Mouse (Mus musculus) MEL (cell line): ENCODE results near the gene Rbm14.

Source experiments
- CTCF ChIP-seq, 3 experiments: IDR thresholded peaks in 2 of 3; conservative IDR thresholded peaks in 1 of 3; 2 replicates each; pipeline ENCODE4 v1.5.1; 2011 to 2012; ENCODE audit warnings: low read length in 3 of 3, low read depth in 2 of 3, mild to moderate bottlenecking in 2 of 3, improper control_type of control experiment in 1 of 3, inconsistent platforms in 1 of 3, mixed read lengths in 1 of 3, moderate library complexity in 1 of 3; ENCODE audit not compliant: control insufficient read depth in 1 of 3, insufficient read depth in 1 of 3, poor library complexity in 1 of 3, severe bottlenecking in 1 of 3
- EP300 ChIP-seq, 2 experiments: IDR thresholded peaks; 2 replicates each; pipeline ENCODE4 v1.6.1; 2011; ENCODE audit warnings: improper control_type of control experiment in 2 of 2, low read length in 2 of 2, low read depth in 1 of 2, mild to moderate bottlenecking in 1 of 2
- TCF12 ChIP-seq: IDR thresholded peaks from 2 replicates; pipeline ENCODE4 v1.6.1; 2014; ENCODE audit warnings: low read depth, mild to moderate bottlenecking, inconsistent platforms, low read length, improper control_type of control experiment, moderate library complexity

- TF ChIP-seq CTCF (IDR thresholded peaks at IDR 0.05 in 2 of 3, conservative IDR thresholded peaks at IDR 0.05 in 1 of 3; ENCODE audit: control insufficient read depth in 1 of 3, insufficient read depth in 1 of 3, low read depth in 2 of 3, low read length in 3 of 3, poor library complexity in 1 of 3, severe bottlenecking in 1 of 3) (no peak), TCF12 (no peak), EP300 (IDR thresholded peaks at IDR 0.05; ENCODE audit: low read depth in 1 of 2, low read length in 2 of 2) (peak in 1 of 2 experiments; percentile 6; a peak in 1 of 4 replicates)
These were observed 442 bp upstream of the Rbm14 start for GRCm38 (mm10) chr19:4811909-4812242.
